Mouse (Mus musculus) lung, embryonic 16.5 days (tissue): ENCODE results near the gene Ttf1. TPM values are rescaled to one million over a fixed set of nuclear protein-coding genes. Genes with fewer than 3 reads are reported as not detected.

ENCODE experiments used
- ATAC-seq: fragments of 200-750 bp; cut with Nextera tagmentation; 2 replicates; pipeline ENCODE4 v1.8.0; 2017; ENCODE audit warnings: low read depth, mild to moderate bottlenecking, moderate library complexity
- H3K27ac ChIP-seq: fragments of 300-500 bp; sonication (generic); 2 replicates; pipeline ENCODE4 v1.5.1; 2014; ENCODE audit warnings: mild to moderate bottlenecking, control low read depth, low read length
- H3K27me3 ChIP-seq: fragments of 300-500 bp; sonication (generic); 2 replicates; pipeline ENCODE4 v1.6.1; 2014; ENCODE audit warnings: low read depth, low read length, mixed read lengths; ENCODE audit not compliant: control insufficient read depth, insufficient read depth
- H3K36me3 ChIP-seq: fragments of 300-500 bp; sonication (generic); 2 replicates; pipeline ENCODE4 v1.6.1; 2014; ENCODE audit warnings: low read length; ENCODE audit not compliant: control insufficient read depth, insufficient read depth
- H3K4me1 ChIP-seq: fragments of 300-500 bp; sonication (generic); replicated peaks from 2 replicates; pipeline ENCODE4 v1.6.1; 2014; ENCODE audit warnings: low read length, mixed read lengths; ENCODE audit not compliant: control insufficient read depth, insufficient read depth
- H3K4me2 ChIP-seq: fragments of 300-500 bp; sonication (generic); 2 replicates; pipeline ENCODE4 v1.6.1; 2014; ENCODE audit warnings: low read depth, low read length, control low read depth
- H3K4me3 ChIP-seq: fragments of 300-500 bp; sonication (generic); 2 replicates; pipeline ENCODE4 v1.5.1; 2014; ENCODE audit warnings: mild to moderate bottlenecking, low read length, control low read depth
- H3K9ac ChIP-seq: fragments of 300-500 bp; sonication (generic); 2 replicates; pipeline ENCODE4 v1.6.1; 2014; ENCODE audit warnings: low read length, control low read depth
- H3K9me3 ChIP-seq: fragments of 300-500 bp; sonication (generic); 2 replicates; pipeline ENCODE4 v1.6.1; 2016; ENCODE audit warnings: low read length; ENCODE audit not compliant: control insufficient read depth
- WGBS: fragments of 180-500 bp; shearing (Covaris S2); extraction: QIAGEN DNeasy Blood & Tissue Kit; methylation state at CpG from one replicate; pipeline ENCODE4 v1.1.7; 2014; 5-methylcytosine and 5-hydroxymethylcytosine counted together
- polyA plus RNA-seq: library from polyadenylated mRNA; unstranded; fragments of >200 nt; fragmentation: Nextera tagmentation; extraction: Ambion mirVana; gene quantifications from 2 replicates; pipeline ENCODE4 v1.2.1, GENCODE M21; 2015

Ttf1 gene
- polyA plus RNA-seq, result 11.5 and 12.2 TPM in 2 replicates

DNA sequence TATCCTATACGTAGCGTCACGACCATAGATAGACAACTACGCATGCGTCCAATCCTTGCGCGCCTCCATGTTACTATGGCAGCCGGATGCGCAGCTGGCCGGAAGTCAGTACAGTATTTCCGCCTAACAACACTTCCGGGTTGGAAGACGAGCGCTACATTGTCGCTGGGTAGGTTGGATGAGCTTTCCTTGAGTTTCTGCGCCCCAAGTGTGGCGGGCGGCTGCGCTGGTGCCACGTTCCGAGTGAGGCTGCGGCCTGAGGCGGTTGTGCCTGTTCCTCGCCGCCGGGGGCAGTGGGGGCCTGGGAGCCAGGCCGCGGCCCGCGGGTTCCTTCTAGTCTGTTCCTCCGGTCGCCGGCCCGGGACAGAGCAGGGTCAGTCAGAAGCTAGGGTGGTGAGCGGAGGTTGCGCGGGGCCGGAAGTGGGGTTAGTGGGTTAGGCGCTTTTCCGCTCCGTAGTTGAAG is at the start of gene Ttf1:
Gene Ttf1 (plus strand): TSS at position 128 of the 463 bp plus-strand sequence.
- no peaks in the 10 kb centered on the region for H3K27me3 ChIP-seq
- H3K9me3 ChIP-seq, result no peaks in the 10 kb centered on the region
- no peaks in the 10 kb centered on the region for H3K36me3 ChIP-seq
- peaks cover 9% of the 10 kb centered on the region for H3K4me1 ChIP-seq
- H3K4me2 ChIP-seq, result peak within 1 kb of the TSS; percentile 75
- H3K4me3 ChIP-seq, result peak within 1 kb of the TSS; percentile 78
- peak within 1 kb of the TSS; percentile 81 for H3K9ac ChIP-seq
- peak within 1 kb of the TSS; percentile 95 for H3K27ac ChIP-seq
- under 1% methylated on average over 41 of the region's 41 CpGs for WGBS
- peak; percentile 96 for ATAC-seq

DNA sequence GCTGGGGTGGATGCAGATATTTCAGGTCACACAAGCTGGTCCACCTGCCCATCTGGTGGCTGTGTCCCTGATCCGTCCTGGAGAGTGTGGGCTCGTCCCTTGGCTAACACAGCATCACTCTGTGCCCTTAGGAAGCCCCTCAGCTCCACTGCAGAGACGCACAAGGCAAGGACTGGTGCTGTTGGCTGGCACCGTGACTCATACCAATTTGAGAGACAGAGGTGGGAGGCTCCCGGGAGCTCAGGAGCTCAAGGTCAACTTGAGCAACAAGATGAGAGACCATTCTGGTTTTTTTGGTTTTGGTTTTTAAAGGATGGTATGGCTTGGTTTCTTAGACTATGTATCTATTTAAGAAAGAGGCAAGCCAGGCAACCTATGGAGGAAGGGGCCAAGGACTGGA is 47.5 kb upstream of the Ttf1 start:
- Histone ChIP-seq H3K9ac (no peak overlapping the region), H3K9me3 (no peaks in the 10 kb centered on the region), H3K4me2 (no peak overlapping the region), H3K4me3 (no peak overlapping the region), H3K36me3 (no peaks in the 10 kb centered on the region), H3K27me3 (no peaks in the 10 kb centered on the region; the same call in 1 of the 2 replicates), H3K27ac (no peak overlapping the region), H3K4me1 (0 out of 2 replicates have a peak, but pooled peaks cover 6% of the 10 kb centered on the region)
- 70% methylated on average over 5 of the region's 5 CpGs for WGBS
- ATAC-seq, result no peak

DNA sequence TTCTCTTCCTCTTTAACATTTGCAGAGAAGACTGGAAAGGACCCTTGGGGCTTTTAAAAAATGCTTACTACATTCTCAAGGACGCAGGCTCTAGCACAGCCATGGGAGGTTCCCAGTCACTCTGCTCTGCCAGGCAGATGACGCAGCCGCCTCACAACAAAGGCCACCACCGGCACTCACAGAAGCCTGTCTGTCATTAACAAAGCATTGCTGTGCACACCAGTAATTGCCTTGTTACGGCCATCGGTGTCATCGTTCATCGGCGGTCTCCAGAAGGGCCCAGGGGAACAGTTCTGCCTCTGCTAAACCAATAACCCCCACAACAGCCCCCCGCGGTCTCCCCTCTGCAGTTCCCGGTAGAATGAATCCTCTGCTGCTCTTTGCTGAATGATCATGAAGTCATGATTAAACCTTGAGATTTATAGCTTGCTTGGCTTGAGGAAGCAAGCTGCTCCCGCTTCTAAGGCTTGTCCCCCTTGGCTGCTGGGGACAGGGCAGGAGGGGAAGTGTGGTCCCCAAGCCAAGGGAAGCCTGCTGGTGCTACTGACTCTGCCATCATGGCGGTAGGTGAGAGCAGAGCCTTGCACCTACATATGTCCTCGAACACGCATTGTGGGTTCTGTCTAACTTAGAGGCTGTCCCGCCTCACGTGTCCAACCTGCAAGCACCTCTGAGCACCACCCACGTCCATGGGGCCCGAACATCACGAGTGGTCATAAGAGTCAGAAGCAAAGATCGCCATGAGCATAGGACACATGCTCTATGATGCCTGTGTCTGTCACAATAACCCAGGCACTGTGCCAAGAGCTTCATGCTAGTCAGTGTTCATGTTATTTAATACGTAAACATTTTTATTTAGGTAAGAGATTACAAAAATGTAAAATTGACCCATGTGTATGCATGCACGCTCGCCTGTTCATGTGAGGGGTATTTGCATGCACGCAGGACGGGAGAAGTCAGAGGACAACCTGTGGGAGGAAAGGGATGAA is 43.2 kb upstream of the Ttf1 start:
- Histone ChIP-seq H3K9me3 (no peaks in the 10 kb centered on the region), H3K4me2 (peak overlapping the region; percentile 16; the same call in 1 of the 2 replicates), H3K36me3 (no peaks in the 10 kb centered on the region), H3K4me3 (no peak overlapping the region), H3K9ac (no peak overlapping the region), H3K4me1 (0 out of 2 replicates have a peak, but pooled peaks cover 6% of the 10 kb centered on the region), H3K27me3 (peaks cover 2% of the 10 kb centered on the region; the same call in 1 of the 2 replicates), H3K27ac (peak overlapping the region; percentile 73)
- 61% methylated on average over 27 of the region's 27 CpGs for WGBS
- peak; percentile 56; the same call in 1 of the 2 replicates for ATAC-seq

DNA sequence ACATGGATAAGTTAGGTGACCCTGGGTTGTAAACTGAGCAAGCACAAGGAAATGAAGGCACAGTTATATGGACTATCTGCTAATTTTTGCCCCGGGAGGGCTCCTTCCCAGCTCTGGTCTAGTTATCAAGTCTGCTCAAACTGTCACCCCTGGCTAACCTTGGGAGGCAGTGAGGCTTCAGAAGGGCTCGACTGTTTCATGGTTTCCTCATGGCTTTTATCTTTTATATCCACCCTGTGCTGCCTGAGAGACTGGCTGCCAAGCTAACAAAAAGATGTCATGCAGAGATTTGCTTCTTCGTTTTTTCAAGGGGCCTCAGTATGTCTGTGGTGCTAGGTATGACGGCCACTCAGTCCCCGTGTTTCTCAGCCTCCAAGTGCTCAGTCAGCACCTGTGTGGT is 41.4 kb upstream of the Ttf1 start:
- peaks cover 2% of the 10 kb centered on the region; the same call in 1 of the 2 replicates for H3K27me3 ChIP-seq
- H3K27ac ChIP-seq, result no peak overlapping the region
- H3K4me1 ChIP-seq, result 0 out of 2 replicates have a peak, but pooled peaks cover 6% of the 10 kb centered on the region
- H3K4me3 ChIP-seq, result no peak overlapping the region
- no peaks in the 10 kb centered on the region for H3K36me3 ChIP-seq
- WGBS, result 50% methylated on average over 5 of the region's 5 CpGs
- ATAC-seq, result no peak
- no peak overlapping the region for H3K4me2 ChIP-seq
- H3K9ac ChIP-seq, result no peak overlapping the region
- H3K9me3 ChIP-seq, result no peaks in the 10 kb centered on the region

DNA sequence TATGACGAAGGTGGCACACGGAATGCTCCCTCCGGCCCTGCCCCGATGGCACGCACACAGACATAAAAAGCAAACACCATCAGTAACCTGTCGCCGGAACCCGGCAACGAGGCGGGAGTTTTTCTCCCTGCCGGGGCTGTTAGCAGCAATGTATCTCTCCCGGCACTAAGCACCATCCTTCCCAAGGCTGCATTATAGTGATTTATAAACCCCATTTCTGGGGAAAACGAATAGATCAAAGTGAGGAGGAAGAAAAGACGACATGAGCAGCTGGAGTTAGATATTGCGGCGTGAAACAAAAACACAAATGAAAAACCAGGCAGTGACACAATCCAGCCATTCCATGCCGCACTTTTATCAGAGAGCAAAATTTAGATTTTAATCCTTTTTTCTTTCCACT is 39.0 kb upstream of the Ttf1 start:
- no peak overlapping the region for H3K4me2 ChIP-seq
- no peak overlapping the region for H3K9ac ChIP-seq
- H3K27ac ChIP-seq, result no peak overlapping the region
- 17% methylated on average over 17 of the region's 17 CpGs for WGBS
- H3K9me3 ChIP-seq, result no peaks in the 10 kb centered on the region
- no peak overlapping the region for H3K4me3 ChIP-seq
- H3K27me3 ChIP-seq, result peaks cover 2% of the 10 kb centered on the region; the same call in 1 of the 2 replicates
- H3K36me3 ChIP-seq, result no peaks in the 10 kb centered on the region
- 0 out of 2 replicates have a peak, but pooled peaks cover 6% of the 10 kb centered on the region for H3K4me1 ChIP-seq
- ATAC-seq, result no peak

DNA sequence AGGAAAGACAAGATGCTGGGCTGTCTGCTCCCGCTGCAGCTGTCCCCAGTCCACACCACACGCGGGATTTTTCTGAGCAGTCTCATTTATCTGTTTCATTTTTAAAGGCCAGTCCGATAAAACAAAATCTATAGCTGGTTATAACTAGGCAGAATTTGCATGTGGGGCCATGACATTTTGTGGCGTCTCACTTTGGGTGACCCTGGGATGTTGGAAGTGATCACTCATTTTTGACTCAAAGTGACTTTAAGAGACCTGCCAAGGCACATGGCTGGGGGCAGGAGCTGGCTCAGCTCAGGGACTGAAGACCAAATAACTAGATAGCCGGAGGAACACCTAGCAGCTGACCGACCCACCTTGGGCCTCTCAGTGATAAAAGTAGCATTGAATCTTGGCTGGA is 37.1 kb upstream of the Ttf1 start:
- Histone ChIP-seq H3K4me1 (no peaks in the 10 kb centered on the region), H3K9ac (no peak overlapping the region), H3K9me3 (no peaks in the 10 kb centered on the region), H3K27me3 (peaks cover 2% of the 10 kb centered on the region; the same call in 1 of the 2 replicates), H3K36me3 (no peaks in the 10 kb centered on the region), H3K4me3 (no peak overlapping the region), H3K27ac (no peak overlapping the region), H3K4me2 (no peak overlapping the region)
- ATAC-seq, result no peak
- WGBS, result 78% methylated on average over 7 of the region's 7 CpGs

DNA sequence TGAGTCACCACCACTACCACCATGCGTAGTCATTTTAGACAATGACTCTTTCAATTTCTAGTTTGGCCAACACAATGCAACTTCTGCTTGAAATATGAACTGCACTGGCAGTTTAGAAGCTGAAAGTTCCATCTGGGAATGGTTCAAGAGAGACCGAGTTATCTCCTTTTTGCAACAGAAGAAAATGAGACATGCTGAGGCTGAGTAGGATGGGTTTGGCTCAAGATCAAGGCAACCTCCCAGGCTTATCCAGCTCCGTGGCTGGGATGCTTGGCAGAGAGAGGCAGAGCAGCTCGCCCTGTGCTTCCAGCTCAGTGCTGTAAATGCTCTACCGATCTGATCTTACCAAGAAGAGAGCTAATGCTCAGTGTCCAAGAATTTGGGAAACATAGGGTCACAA is 34.8 kb upstream of the Ttf1 start:
- Histone ChIP-seq H3K27me3 (peaks cover 4% of the 10 kb centered on the region; the same call in 1 of the 2 replicates), H3K4me1 (0 out of 2 replicates have a peak, but pooled peaks cover 2% of the 10 kb centered on the region), H3K36me3 (no peaks in the 10 kb centered on the region), H3K9me3 (no peaks in the 10 kb centered on the region), H3K9ac (no peak overlapping the region), H3K4me3 (no peak overlapping the region), H3K4me2 (no peak overlapping the region), H3K27ac (no peak overlapping the region)
- WGBS, result 48% methylated on average over 5 of the region's 5 CpGs
- ATAC-seq, result peak; percentile 51; the same call in 1 of the 2 replicates

DNA sequence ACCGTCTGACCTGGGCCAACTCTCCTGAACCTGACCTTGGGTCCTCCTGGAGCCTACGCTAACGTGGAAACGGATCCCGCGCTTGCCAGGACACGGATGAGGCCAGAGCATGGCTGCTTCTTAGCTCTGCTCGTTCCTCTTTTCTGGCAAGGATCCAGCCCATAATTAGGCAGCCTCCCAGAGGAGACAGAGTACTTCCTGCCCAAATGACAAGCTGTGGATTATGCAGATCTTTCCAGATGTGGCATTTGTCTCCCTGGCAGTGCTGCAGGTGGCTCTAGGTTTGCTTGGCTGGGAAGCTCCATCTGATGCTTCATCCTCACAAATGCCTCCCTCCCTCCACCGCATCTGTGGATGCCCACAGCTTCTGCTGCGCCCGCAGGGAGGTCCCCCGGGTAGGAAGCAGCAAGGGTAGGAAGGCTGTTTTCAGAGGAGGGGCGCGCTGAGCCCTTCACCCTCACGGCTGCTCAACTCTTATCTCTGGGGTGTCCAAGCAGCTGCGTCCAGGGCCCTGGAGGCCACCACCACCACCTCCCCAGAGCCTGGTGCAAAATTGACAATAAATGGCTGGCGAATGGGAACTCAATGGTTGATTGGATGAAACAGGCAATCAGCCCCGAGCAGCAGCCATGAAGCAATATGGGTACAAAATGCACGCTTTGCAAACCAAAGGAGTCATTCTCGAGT is 29.9 kb upstream of the Ttf1 start:
- H3K27ac ChIP-seq, result no peak overlapping the region
- H3K4me1 ChIP-seq, result peaks cover 2% of the 10 kb centered on the region; the same call in 1 of the 2 replicates
- peak; percentile 79 for ATAC-seq
- H3K36me3 ChIP-seq, result no peaks in the 10 kb centered on the region
- no peak overlapping the region for H3K4me3 ChIP-seq
- peaks cover 2% of the 10 kb centered on the region; the same call in 1 of the 2 replicates for H3K27me3 ChIP-seq
- no peaks in the 10 kb centered on the region for H3K9me3 ChIP-seq
- H3K4me2 ChIP-seq, result no peak overlapping the region
- H3K9ac ChIP-seq, result no peak overlapping the region
- WGBS, result 34% methylated on average over 20 of the region's 20 CpGs
